Mouse (Mus musculus) c-Kit-negative CD71-positive TER-119-positive erythroid progenitor cells, embryonic 14.5 days (primary cell): ENCODE data around the gene Gprc5d.
A peak's percentile ranks its signal among the peaks of the same experiment; 100 is the strongest.

ENCODE experiments used
- DNase-seq: peaks from one replicate; pipeline ENCODE4 v3.0.0-alpha.2; 2013; ENCODE audit warnings: low read depth, low spot score

The Gprc5d gene

DNA sequence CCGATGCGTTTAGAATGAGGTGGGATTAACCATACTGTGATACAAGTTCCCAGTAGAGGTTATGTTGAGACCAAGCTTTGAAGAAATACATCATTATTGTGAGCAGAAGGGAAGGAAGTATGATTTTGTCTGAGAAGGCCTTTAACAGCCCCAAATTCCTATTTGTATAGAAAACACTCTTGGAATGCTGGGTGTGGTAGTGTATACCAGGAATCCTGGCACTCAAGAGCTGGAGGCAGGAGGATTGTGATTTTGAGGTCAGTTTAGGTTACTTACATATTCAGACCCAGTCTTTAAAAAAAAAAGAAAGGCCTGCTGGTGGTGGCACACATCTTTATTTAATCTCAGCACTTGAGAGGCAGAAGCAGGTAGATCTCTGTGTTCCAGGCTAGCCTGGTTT lies 47.7 kb downstream of the Gprc5d start:
- no peak for DNase-seq

DNA sequence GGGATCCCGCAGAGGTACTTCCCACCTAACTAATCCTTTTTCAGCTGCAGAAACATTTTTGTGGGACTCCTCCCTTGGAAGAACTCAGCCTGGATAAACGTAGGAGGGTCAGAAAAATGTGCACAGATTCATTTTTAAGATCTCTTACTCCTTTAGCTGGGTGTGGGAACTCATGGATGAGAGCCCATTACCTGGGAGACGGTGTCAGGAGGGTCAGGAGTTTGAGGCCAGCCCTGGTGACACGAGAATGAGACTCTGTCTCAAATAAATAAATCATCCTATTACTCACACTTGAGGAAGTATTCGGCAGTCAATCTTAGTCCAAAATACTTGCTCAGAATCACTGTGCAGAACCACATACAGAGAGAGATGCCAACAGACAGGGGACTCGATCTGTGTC lies 48.2 kb downstream of the Gprc5d start:
- DNase-seq = no peak

DNA sequence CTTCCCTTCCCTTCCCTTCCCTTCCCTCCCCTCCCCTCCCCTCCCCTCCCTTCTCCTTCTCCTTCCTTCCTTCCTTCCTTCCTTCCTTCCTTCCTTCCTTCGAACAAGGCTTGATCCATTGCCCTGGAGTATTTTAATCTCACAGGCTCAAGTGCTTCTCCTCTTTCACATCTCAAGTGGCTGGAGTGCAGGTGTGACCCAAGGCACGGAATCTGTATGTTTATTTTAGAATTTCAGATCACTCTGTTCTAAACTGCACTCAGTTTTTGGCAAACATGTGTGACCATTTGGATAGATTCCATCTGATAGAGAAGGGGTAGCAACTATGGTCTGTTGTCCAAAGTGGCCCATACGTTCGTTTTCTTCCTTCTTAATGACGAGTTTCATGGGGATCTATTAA lies 49.9 kb downstream of the Gprc5d start:
- no peak for DNase-seq

DNA sequence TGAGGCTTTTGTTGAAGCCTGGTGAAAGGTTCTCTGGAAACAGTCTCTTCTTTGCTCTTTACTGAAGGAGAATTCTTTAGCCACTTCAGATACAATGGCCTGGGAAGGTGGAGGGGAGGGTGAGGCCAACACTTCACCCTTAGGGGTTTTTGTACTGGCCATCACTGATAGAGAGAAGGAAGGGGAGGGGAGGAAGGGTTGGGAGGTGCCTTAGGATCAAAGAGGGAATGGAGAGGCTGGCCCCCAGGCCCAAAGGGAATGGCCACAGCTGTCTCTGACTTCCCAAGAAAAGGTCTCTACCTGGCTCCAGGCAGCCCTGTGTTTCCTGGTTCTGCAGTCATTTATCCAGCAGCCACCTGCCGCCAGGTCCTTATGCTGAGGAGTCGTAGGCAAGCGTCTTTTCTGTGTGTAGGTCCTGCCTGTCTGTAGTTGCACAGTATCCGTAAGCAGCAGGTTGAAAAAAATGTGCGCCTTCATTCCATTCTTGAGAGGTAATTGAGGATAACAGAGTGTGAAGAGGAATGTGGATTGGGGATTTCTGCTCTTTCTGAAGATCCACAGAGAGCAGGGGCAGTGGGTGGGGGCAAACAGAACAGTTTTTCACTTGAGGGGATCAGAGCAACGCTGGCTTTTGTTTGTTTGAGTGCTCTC lies 51.2 kb downstream of the Gprc5d start:
- no peak for DNase-seq

DNA sequence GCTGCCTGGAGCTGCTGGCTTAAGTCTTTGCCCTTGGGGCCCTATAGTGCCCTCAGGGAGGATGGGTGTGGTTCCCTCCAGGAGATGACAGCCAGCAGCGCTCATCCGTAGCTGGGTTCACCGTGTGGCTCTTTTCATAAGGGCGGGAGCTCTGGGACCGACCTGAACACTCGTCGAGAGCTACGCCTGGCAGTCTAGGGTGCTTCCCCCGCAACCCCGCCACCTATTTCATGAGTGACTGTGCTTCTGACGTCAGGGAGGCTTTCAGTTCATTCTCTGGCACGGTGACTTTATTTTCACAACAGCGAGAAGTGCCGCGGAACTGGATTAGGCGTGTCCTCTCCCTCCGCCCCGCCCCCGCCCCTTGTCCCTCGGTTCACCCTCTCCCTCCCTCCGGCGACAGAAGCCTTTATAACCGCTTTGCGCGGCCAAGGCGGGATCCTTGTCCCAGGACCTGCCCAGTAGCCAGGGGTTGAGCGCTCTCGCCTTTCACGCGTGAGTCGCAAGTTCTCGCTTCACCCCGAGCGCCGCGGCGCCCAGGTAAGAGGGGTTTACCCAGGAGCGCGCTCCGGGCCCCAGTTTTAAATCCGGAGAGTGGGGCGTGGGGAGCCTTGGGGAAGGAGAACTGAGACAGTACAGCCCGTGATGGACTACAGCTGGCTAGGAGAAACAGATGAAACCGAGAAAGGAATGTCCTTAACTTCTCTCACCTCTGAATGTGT lies 52.7 kb downstream of the Gprc5d start, which contains the start of gene Gprc5a:
Gene Gprc5a, plus strand, starts transcription at position 416 of the 722 bp plus-strand sequence.
- DNase-seq = peak; percentile 36

DNA sequence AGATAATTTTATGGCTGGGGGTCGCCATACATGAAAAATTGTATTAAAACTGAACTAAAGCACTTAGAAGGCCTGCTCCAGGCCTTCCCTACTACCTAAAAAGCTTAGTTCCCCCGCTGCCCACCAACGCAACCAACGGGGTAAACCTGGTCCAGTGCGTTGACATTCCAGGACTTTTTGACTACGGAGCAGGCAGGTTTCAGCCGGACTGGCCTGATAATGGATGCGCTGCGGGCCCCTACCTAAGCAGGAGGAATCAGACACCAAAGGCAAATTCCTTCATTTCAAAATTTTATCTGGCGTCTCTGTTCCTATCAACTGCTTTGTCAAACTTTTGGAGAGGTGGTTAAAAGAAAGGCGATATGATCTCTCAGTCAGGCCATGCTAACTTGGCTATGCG lies 53.5 kb downstream of the Gprc5d start:
- no peak for DNase-seq

DNA sequence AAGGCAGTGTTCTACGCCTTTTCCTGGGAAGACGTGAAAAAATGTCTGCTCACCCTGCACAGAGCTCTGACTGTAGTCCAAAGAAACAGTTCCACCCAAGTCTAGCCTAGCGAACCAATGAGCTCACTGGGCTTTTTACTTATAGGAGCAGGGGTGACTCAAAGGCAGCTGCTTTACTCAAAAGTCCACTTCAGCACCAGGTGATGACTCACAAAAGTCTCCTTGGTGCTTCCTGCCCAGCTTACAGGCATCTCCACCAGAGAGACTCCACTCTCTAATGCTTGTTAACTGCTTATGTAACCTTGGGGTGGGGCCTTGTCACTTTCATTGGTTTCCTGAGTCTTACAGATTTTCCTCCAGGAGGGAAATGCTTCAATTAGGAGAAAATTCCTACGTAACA lies 57.4 kb downstream of the Gprc5d start:
- no peak for DNase-seq
